Mouse (Mus musculus) brown adipose tissue, adult 24 weeks (tissue): ENCODE measurements around the gene Bnip1. TPM values are rescaled to one million over a fixed set of nuclear protein-coding genes. Genes with fewer than 3 reads are reported as not detected.

ENCODE experiments used
- H3K27ac ChIP-seq: fragments of 200-500 bp; replicated peaks from 2 replicates; pipeline ENCODE4 v1.5.1; 2012; ENCODE audit warnings: low read depth, mild to moderate bottlenecking, low read length
- H3K4me1 ChIP-seq: fragments of 200-500 bp; 2 replicates; pipeline ENCODE4 v1.6.1; 2012; ENCODE audit warnings: low read length, mixed read lengths; ENCODE audit not compliant: control insufficient read depth, insufficient read depth, insufficient read length
- H3K4me3 ChIP-seq: fragments of 200-500 bp; 2 replicates; pipeline ENCODE4 v1.5.1; 2012; ENCODE audit warnings: low read depth, mild to moderate bottlenecking, low read length, moderate library complexity; ENCODE audit not compliant: insufficient read depth
- polyA plus RNA-seq: library from polyadenylated mRNA; stranded (reverse); fragments of >200 nt; gene quantifications from 2 replicates; pipeline ENCODE4 v1.2.4, GENCODE M21; 2012; ENCODE audit not compliant: missing spikeins, insufficient read depth, insufficient read length

The Bnip1 gene
- polyA plus RNA-seq, 1 experiment = 18.3 TPM

- Histone ChIP-seq H3K27ac (no peak overlapping the region), H3K4me1 (no peaks in the 10 kb centered on the region; the same call in 1 of the 2 replicates), H3K4me3 (no peak overlapping the region)
Observed at GRCm38 (mm10) chr17:26788986-26789385, 8.1 kb downstream of the Bnip1 start.

- H3K27ac ChIP-seq = no peak overlapping the region
- H3K4me3 ChIP-seq = no peak overlapping the region
- no peaks in the 10 kb centered on the region; the same call in 1 of the 2 replicates for H3K4me1 ChIP-seq
Observed at GRCm38 (mm10) chr17:26789460-26790268, 8.8 kb downstream of the Bnip1 start.

- no peak overlapping the region for H3K4me3 ChIP-seq
- H3K27ac ChIP-seq = no peak overlapping the region
- no peaks in the 10 kb centered on the region; the same call in 1 of the 2 replicates for H3K4me1 ChIP-seq
Observed at GRCm38 (mm10) chr17:26790269-26791214, 9.7 kb downstream of the Bnip1 start.

DNA sequence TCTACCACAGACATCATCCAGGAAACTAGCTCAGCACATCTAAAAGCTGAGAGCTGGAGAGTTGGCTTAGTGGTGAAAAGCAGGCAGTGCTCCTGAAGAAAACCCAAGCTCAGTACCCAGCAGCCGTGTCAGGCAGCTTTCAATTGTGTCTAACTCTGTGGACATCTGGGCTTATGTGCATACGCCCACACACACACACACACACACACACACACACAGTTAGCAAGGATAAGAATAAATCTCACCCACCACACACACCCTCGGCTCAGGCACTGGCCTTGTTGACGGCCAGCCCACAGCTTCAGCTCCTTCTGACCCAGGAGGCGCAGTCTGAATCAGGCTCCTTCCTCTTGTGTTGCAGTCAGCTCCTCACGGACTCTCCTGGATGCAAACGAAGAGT, 10.7 kb downstream of the Bnip1 start:
- no peak overlapping the region for H3K4me3 ChIP-seq

GRCm38 (mm10) chr17:26792096-26792495, 11.2 kb downstream of the Bnip1 start:
- H3K27ac ChIP-seq = no peak overlapping the region
- H3K4me3 ChIP-seq = no peak overlapping the region
- H3K4me1 ChIP-seq = no peaks in the 10 kb centered on the region; the same call in 1 of the 2 replicates

More for the DNA sequence above, 10.7 kb downstream of the Bnip1 start:
- Histone ChIP-seq H3K27ac (no peak overlapping the region), H3K4me1 (no peaks in the 10 kb centered on the region; the same call in 1 of the 2 replicates)

GRCm38 (mm10) chr17:26793068-26793765, 12.4 kb downstream of the Bnip1 start:
- Histone ChIP-seq H3K4me3 (no peak overlapping the region), H3K4me1 (no peaks in the 10 kb centered on the region; the same call in 1 of the 2 replicates), H3K27ac (no peak overlapping the region)

- no peaks in the 10 kb centered on the region; the same call in 1 of the 2 replicates for H3K4me1 ChIP-seq
Observed at GRCm38 (mm10) chr17:26794744-26795143, 13.9 kb downstream of the Bnip1 start.

DNA sequence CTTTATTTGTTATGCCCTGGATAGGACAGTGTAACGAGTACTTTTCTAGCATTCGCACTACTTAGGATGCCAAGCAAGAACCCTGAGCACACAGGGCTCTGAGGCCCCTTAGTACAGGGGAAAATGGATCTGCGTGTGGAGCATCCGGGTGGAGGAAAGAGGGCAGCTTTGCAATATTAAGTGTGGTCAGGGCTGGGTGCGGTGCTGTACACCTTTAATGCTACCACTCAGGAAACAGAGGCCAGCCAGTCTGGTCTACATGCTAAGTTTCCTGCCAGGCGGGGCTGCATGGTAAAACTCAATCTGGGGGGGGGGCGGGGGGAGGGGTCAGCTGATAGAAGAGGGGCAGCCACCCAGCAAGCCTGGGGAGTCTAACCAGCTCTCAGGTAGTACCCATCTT, 14.5 kb downstream of the Bnip1 start:
- H3K4me3 ChIP-seq = no peak overlapping the region
- H3K4me1 ChIP-seq = no peaks in the 10 kb centered on the region; the same call in 1 of the 2 replicates
- no peak overlapping the region for H3K27ac ChIP-seq

More at GRCm38 (mm10) chr17:26794744-26795143, 13.9 kb downstream of the Bnip1 start:
- no peak overlapping the region for H3K4me3 ChIP-seq
- H3K27ac ChIP-seq = no peak overlapping the region

- no peak overlapping the region for H3K4me3 ChIP-seq
Observed at GRCm38 (mm10) chr17:26797379-26798128, 16.7 kb downstream of the Bnip1 start.

DNA sequence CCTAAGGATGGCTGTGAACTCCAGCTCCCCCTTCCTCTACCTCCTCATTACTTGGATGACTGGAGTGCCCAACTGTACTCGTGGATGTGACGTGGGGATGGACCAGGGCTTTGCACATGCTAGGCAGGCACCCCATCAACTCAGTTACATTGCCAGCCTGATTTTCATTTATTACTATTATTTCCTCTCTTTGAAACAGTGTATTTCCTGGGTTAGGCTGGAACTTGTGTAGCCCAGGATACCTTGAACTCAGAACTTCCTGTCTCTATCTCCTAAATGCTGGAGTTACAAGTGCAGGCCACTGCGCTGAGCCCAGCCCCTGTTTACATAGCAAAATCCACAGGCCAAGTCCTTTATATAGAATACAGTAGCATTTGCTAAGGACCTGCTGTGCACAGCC, 22.0 kb downstream of the Bnip1 start:
- H3K4me1 ChIP-seq = no peaks in the 10 kb centered on the region

More at GRCm38 (mm10) chr17:26797379-26798128, 16.7 kb downstream of the Bnip1 start:
- no peak overlapping the region for H3K27ac ChIP-seq
- H3K4me1 ChIP-seq = no peaks in the 10 kb centered on the region

GRCm38 (mm10) chr17:26812607-26813006, 31.7 kb downstream of the Bnip1 start:
- Histone ChIP-seq H3K4me1 (no peaks in the 10 kb centered on the region), H3K4me3 (no peak overlapping the region), H3K27ac (no peak overlapping the region)

More for the DNA sequence above, 22.0 kb downstream of the Bnip1 start:
- Histone ChIP-seq H3K4me3 (no peak overlapping the region), H3K27ac (no peak overlapping the region)

GRCm38 (mm10) chr17:26813497-26813896, 32.6 kb downstream of the Bnip1 start:
- H3K4me1 ChIP-seq = no peaks in the 10 kb centered on the region
- H3K4me3 ChIP-seq = no peak overlapping the region
- H3K27ac ChIP-seq = no peak overlapping the region

- Histone ChIP-seq H3K27ac (no peak overlapping the region), H3K4me1 (no peaks in the 10 kb centered on the region), H3K4me3 (no peak overlapping the region)
Observed at GRCm38 (mm10) chr17:26816810-26817209, 35.9 kb downstream of the Bnip1 start.

GRCm38 (mm10) chr17:26817776-26818175, 36.9 kb downstream of the Bnip1 start:
- H3K4me3 ChIP-seq = no peak overlapping the region
- no peaks in the 10 kb centered on the region for H3K4me1 ChIP-seq
- H3K27ac ChIP-seq = no peak overlapping the region
